ENCODE assay signal across 26 mouse cellular contexts in the genomic region with DNA sequence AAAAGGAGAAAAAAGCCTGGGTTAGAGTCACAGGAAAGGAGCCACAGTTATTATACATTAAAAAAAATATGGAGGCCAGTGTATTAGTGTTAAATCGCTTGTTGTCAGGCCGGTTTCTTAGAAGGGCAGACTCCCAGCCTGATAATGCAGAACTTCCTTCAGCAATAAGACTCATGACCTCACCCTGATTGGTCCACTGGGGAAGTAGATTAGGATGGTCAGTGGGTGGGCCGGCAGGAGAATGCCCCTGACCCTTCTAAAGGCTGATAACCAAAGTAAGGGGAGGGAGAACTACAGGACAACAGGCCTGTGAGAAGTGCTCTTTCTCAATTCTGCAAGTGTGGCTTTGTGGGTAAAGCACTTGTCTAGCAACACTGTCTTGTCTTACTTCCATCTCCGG. TPM values are rescaled to one million over a fixed set of nuclear protein-coding genes. Genes with fewer than 3 reads are reported as not detected.
DNase-seq lines count a peak whose midpoint lies in the region; ATAC-seq and TF ChIP-seq lines count a peak whose summit lies in the region.
"Had no signal": no experiment of that assay in that cellular context is flagged by ENCODE, and none has a peak within 500 bp of the region (broad histone marks: within the 10 kb centered on the region; RNA-seq: fewer than 3 reads in every experiment).

No protein-coding gene starts in this region.

- peaks cover 10% of the 10 kb centered on the region for H3K4me1 ChIP-seq in liver, embryonic 11.5 days (replicated peaks; ENCODE audit: control insufficient read depth, insufficient read depth, low read length)
- H3K4me1 ChIP-seq in lung, embryonic 16.5 days (replicated peaks; ENCODE audit: control insufficient read depth, insufficient read depth, low read length) = peaks cover 6% of the 10 kb centered on the region; the same call in 1 of the 2 replicates
- H3K4me1 ChIP-seq in MEL (ENCODE audit: control insufficient read depth in 1 of 2, insufficient read depth in 2 of 2, low read length in 2 of 2) = peaks cover 0 to 12% of the 10 kb centered on the region in 2 experiments; a peak in 3 of 4 replicates
- no peaks in the 10 kb centered on the region for H3K4me1 ChIP-seq in intestine, postnatal 0 days (replicated peaks; ENCODE audit: control insufficient read depth, insufficient read depth, low read length)
- H3K4me1 ChIP-seq: embryonic facial prominence, embryonic 12.5 days; embryonic facial prominence, embryonic 15.5 days had no signal

- no peak for TF ChIP-seq CTCF in MEL (IDR thresholded peaks at IDR 0.05 in 2 of 3, conservative IDR thresholded peaks at IDR 0.05 in 1 of 3; ENCODE audit: control insufficient read depth in 1 of 3, insufficient read depth in 1 of 3, low read depth in 2 of 3, low read length in 3 of 3, poor library complexity in 1 of 3, severe bottlenecking in 1 of 3)
- TF ChIP-seq CTCF in intestine, postnatal 0 days (IDR thresholded peaks at IDR 0.05; ENCODE audit: low read depth) = no peak

- no peak overlapping the region for H3K4me3 ChIP-seq in liver, embryonic 11.5 days (ENCODE audit: low read depth, low read length)
- H3K4me3 ChIP-seq in lung, embryonic 16.5 days (ENCODE audit: low read length) = no peak overlapping the region
- H3K4me3 ChIP-seq in MEL (ENCODE audit: control insufficient read depth in 1 of 2, insufficient read depth in 1 of 2, low read depth in 2 of 2, low read length in 2 of 2) = no peak overlapping the region
- H3K4me3 ChIP-seq in intestine, postnatal 0 days (ENCODE audit: low read depth, low read length) = no peak overlapping the region
- H3K4me3 ChIP-seq: embryonic facial prominence, embryonic 12.5 days; embryonic facial prominence, embryonic 15.5 days; gastrocnemius, adult 2 months; heart, embryonic 12.5 days; heart, embryonic 15.5 days; hindbrain, embryonic 10.5 days; hindbrain, embryonic 13.5 days had no signal

- no peak for TF ChIP-seq EP300 in MEL (IDR thresholded peaks at IDR 0.05; ENCODE audit: low read depth in 1 of 2, low read length in 2 of 2)

- H3K27ac ChIP-seq in liver, embryonic 11.5 days (ENCODE audit: low read depth, low read length) = no peak overlapping the region; the same call in 1 of the 2 replicates
- peak overlapping the region; percentile 59 for H3K27ac ChIP-seq in lung, embryonic 16.5 days (ENCODE audit: low read length)
- H3K27ac ChIP-seq in MEL (ENCODE audit: control insufficient read depth, low read depth, low read length) = no peak overlapping the region
- H3K27ac ChIP-seq in intestine, postnatal 0 days (ENCODE audit: low read depth, low read length) = no peak overlapping the region
- H3K27ac ChIP-seq: embryonic facial prominence, embryonic 12.5 days; embryonic facial prominence, embryonic 15.5 days; gastrocnemius, adult 2 months; heart, embryonic 15.5 days; hindbrain, embryonic 10.5 days; hindbrain, embryonic 13.5 days had no signal

- TF ChIP-seq POLR2A in MEL (IDR thresholded peaks at IDR 0.05; ENCODE audit: control insufficient read depth in 1 of 2, insufficient read depth in 1 of 2, low read depth in 1 of 2, low read length in 2 of 2, poor library complexity in 1 of 2) = no peak

- 31% methylated on average over 4 of the region's 4 CpGs for WGBS in liver, embryonic 11.5 days
- WGBS in lung, embryonic 16.5 days = 48% methylated on average over 4 of the region's 4 CpGs
- 44% methylated on average over 4 of the region's 4 CpGs for WGBS in intestine, postnatal 0 days

- DNase-seq in liver, embryonic 11.5 days (ENCODE audit: low spot score) = no peak
- DNase-seq in liver (no peak), MEL (ENCODE audit: low read depth, low spot score) (peak; percentile 18)
- no peak for DNase-seq in lung, postnatal 25 days (ENCODE audit: low spot score)
- DNase-seq: adrenal gland, postnatal 10 days; adrenal gland, postnatal 36 days; cerebellum, adult 18-20 months; cerebellum, adult 9-11 months; cerebellum, postnatal 25 days; forebrain, postnatal 0 days; gastrocnemius, adult 2 months; gastrocnemius, postnatal 14 days; heart, adult 18-20 months; heart, postnatal 10 days; heart, postnatal 36 days had no signal

- H3K9ac ChIP-seq in liver, embryonic 11.5 days (ENCODE audit: low read depth, low read length) = no peak overlapping the region
- H3K9ac ChIP-seq in lung, embryonic 16.5 days (ENCODE audit: low read length) = no peak overlapping the region
- H3K9ac ChIP-seq in MEL (ENCODE audit: control insufficient read depth, low read depth, low read length, poor library complexity, severe bottlenecking) = no peak overlapping the region
- no peak overlapping the region for H3K9ac ChIP-seq in intestine, postnatal 0 days (ENCODE audit: low read depth, low read length)
- H3K9ac ChIP-seq: embryonic facial prominence, embryonic 12.5 days; embryonic facial prominence, embryonic 15.5 days; forebrain, postnatal 0 days; heart, embryonic 12.5 days; heart, embryonic 15.5 days; hindbrain, embryonic 13.5 days had no signal

- no peak overlapping the region for H3K4me2 ChIP-seq in liver, embryonic 11.5 days
- no peak overlapping the region for H3K4me2 ChIP-seq in lung, embryonic 16.5 days (ENCODE audit: low read depth, low read length)
- H3K4me2 ChIP-seq in intestine, postnatal 0 days (replicated peaks; ENCODE audit: low read depth) = no peak overlapping the region
- H3K4me2 ChIP-seq: embryonic facial prominence, embryonic 12.5 days; embryonic facial prominence, embryonic 15.5 days; heart, embryonic 12.5 days; heart, embryonic 15.5 days; hindbrain, embryonic 13.5 days had no signal

- TF ChIP-seq RAD21 in MEL (IDR thresholded peaks at IDR 0.05; ENCODE audit: low read depth, low read length) = no peak

- no peaks in the 10 kb centered on the region for H3K79me2 ChIP-seq in MEL (ENCODE audit: control insufficient read depth, insufficient read depth, low read length, poor library complexity)

- ATAC-seq in liver, embryonic 11.5 days (replicated peaks; ENCODE audit: low FRiP score) = peak; percentile 54
- no peak for ATAC-seq in lung, embryonic 16.5 days (ENCODE audit: low read depth)
- no peak for ATAC-seq in intestine, postnatal 0 days
- ATAC-seq: forebrain, embryonic 14.5 days; forebrain, postnatal 0 days; hindbrain, embryonic 16.5 days; Patski had no signal

- no peaks in the 10 kb centered on the region for H3K36me3 ChIP-seq in liver, embryonic 11.5 days (ENCODE audit: control insufficient read depth, insufficient read depth, low read length)
- H3K36me3 ChIP-seq in lung, embryonic 16.5 days (ENCODE audit: control insufficient read depth, insufficient read depth, low read length) = no peaks in the 10 kb centered on the region
- H3K36me3 ChIP-seq in MEL (ENCODE audit: control insufficient read depth in 1 of 2, insufficient read depth in 2 of 2, low read length in 2 of 2) = peaks cover 0 to 10% of the 10 kb centered on the region in 2 experiments; a peak in 2 of 4 replicates
- H3K36me3 ChIP-seq in intestine, postnatal 0 days (ENCODE audit: control insufficient read depth, insufficient read depth) = no peaks in the 10 kb centered on the region
- H3K36me3 ChIP-seq: embryonic facial prominence, embryonic 12.5 days; embryonic facial prominence, embryonic 15.5 days; heart, embryonic 12.5 days; heart, embryonic 15.5 days; hindbrain, embryonic 10.5 days; hindbrain, embryonic 13.5 days had no signal

- no peaks in the 10 kb centered on the region for H3K9me3 ChIP-seq in liver, embryonic 11.5 days (ENCODE audit: control insufficient read depth, low read length)
- H3K9me3 ChIP-seq in lung, embryonic 16.5 days (ENCODE audit: control insufficient read depth, low read length) = no peaks in the 10 kb centered on the region
- H3K9me3 ChIP-seq in MEL (replicated peaks; ENCODE audit: insufficient read depth, low read length) = no peaks in the 10 kb centered on the region
- H3K9me3 ChIP-seq in intestine, postnatal 0 days (ENCODE audit: control insufficient read depth) = no peaks in the 10 kb centered on the region
- H3K9me3 ChIP-seq: embryonic facial prominence, embryonic 12.5 days; embryonic facial prominence, embryonic 15.5 days; heart, embryonic 12.5 days; heart, embryonic 15.5 days; hindbrain, embryonic 10.5 days; hindbrain, embryonic 13.5 days had no signal

- no peaks in the 10 kb centered on the region for H3K27me3 ChIP-seq in liver, embryonic 11.5 days (replicated peaks; ENCODE audit: control insufficient read depth, insufficient read depth, low read length)
- no peaks in the 10 kb centered on the region for H3K27me3 ChIP-seq in lung, embryonic 16.5 days (ENCODE audit: control insufficient read depth, insufficient read depth, low read depth, low read length)
- H3K27me3 ChIP-seq in MEL (ENCODE audit: control insufficient read depth in 1 of 2, insufficient read depth in 2 of 2, low read length in 2 of 2) = no peaks in the 10 kb centered on the region
- no peaks in the 10 kb centered on the region for H3K27me3 ChIP-seq in intestine, postnatal 0 days (replicated peaks; ENCODE audit: control insufficient read depth, insufficient read depth, low read length)
- H3K27me3 ChIP-seq: embryonic facial prominence, embryonic 12.5 days; embryonic facial prominence, embryonic 15.5 days; heart, embryonic 12.5 days; heart, embryonic 15.5 days; hindbrain, embryonic 13.5 days; Patski had no signal

TF ChIP-seq in MEL, 35 proteins besides CTCF, POLR2A, EP300 and RAD21 (continues in another document):
- TF ChIP-seq MYB (IDR thresholded peaks at IDR 0.05; ENCODE audit: low read depth, low read length) (no peak), POLR2AphosphoS5 (IDR thresholded peaks at IDR 0.05; ENCODE audit: borderline replicate concordance, low read depth, low read length) (no peak), USF2 (IDR thresholded peaks at IDR 0.05; ENCODE audit: borderline replicate concordance in 1 of 2, insufficient read depth in 1 of 2, low read depth in 1 of 2, low read length in 2 of 2) (no peak), NELFE (IDR thresholded peaks at IDR 0.05; ENCODE audit: low read depth, low read length) (no peak), ZNF384 (IDR thresholded peaks at IDR 0.05; ENCODE audit: low read depth, low read length) (no peak), TBP (IDR thresholded peaks at IDR 0.05; ENCODE audit: low read depth, low read length) (no peak), BHLHE40 (IDR thresholded peaks at IDR 0.05; ENCODE audit: borderline replicate concordance, low read depth, low read length) (no peak), JUND (IDR thresholded peaks at IDR 0.05; ENCODE audit: low read depth, low read length) (no peak), MAX (IDR thresholded peaks at IDR 0.05; ENCODE audit: low read length) (no peak), MAFK (IDR thresholded peaks at IDR 0.05; ENCODE audit: borderline replicate concordance, low read depth, low read length) (no peak), UBTF (IDR thresholded peaks at IDR 0.05; ENCODE audit: borderline replicate concordance, insufficient read depth, low read depth, low read length) (no peak)

RNA-seq across cellular contexts. Expression of a gene that starts 39.5 kb away (rescaled TPM):
- 252 and 292 TPM in 2 replicates for polyA plus RNA-seq in liver, embryonic 11.5 days (2014; fragmentation: Nextera tagmentation; extraction: Ambion mirVana)
- polyA plus RNA-seq in lung, embryonic 16.5 days (2015; fragmentation: Nextera tagmentation; extraction: Ambion mirVana) = 215 and 222 TPM in 2 replicates
- total RNA-seq in MEL (2012; rRNA removed) = 42.3 and 47.4 TPM in 2 replicates
- polyA plus RNA-seq in MEL (2012; ENCODE audit: insufficient read depth in 1 of 2, insufficient read length in 2 of 2, low read depth in 1 of 2, low replicate concordance in 2 of 2, missing spikeins in 1 of 2) = 10 to 100 TPM; 83.3 to 89.1 TPM
- 132 and 134 TPM in 2 replicates for polyA plus RNA-seq in intestine, postnatal 0 days (2015; fragmentation: Nextera tagmentation; extraction: Ambion mirVana)
